Mouse (Mus musculus) cerebellum, adult 2 months (tissue): ENCODE results near the gene Slc17a2.

ENCODE experiments used
- CTCF ChIP-seq: fragments of 200-500 bp; IDR thresholded peaks from 2 replicates; pipeline ENCODE4 v1.5.1; 2011; ENCODE audit warnings: low read depth, mild to moderate bottlenecking, control low read depth, low read length, moderate library complexity, borderline replicate concordance; ENCODE audit not compliant: insufficient read depth
- POLR2A ChIP-seq: fragments of 200-500 bp; IDR thresholded peaks from 2 replicates; pipeline ENCODE4 v1.6.1; 2011; ENCODE audit warnings: low read length, control low read depth, borderline replicate concordance; ENCODE audit not compliant: insufficient read depth

GRCm38 (mm10) chr13:23799405-23799804 lies 7.4 kb upstream of the Slc17a2 start:
- TF ChIP-seq CTCF (no peak), POLR2A (no peak)
